Mouse (Mus musculus): ENCODE data around the gene Gm30191.

- TF ChIP-seq POLR2A (IDR thresholded peaks at IDR 0.05; ENCODE audit: insufficient read depth, low read length) = no peak
- no peak for TF ChIP-seq CTCF (IDR thresholded peaks at IDR 0.05; ENCODE audit: low read depth, low read length)
These were observed 8.5 kb upstream of the Gm30191 start, which contains the start of gene Cnksr1 for GRCm38 (mm10) chr4:134238279-134238651.

Data from ES-Bruce4 (cell line).